Mouse (Mus musculus) liver, adult 2 months (tissue): ENCODE data around the gene Dot1l.

Experiments used
- CTCF ChIP-seq: fragments of 200-500 bp; IDR thresholded peaks from 2 replicates; pipeline ENCODE4 v1.5.1; 2011; ENCODE audit warnings: low read depth, low read length, control low read depth
- POLR2A ChIP-seq: fragments of 200-500 bp; IDR thresholded peaks from 2 replicates; pipeline ENCODE4 v1.6.1; 2011; ENCODE audit warnings: low read length, control low read depth; ENCODE audit not compliant: insufficient read depth; ENCODE audit errors: extremely low read depth

DNA sequence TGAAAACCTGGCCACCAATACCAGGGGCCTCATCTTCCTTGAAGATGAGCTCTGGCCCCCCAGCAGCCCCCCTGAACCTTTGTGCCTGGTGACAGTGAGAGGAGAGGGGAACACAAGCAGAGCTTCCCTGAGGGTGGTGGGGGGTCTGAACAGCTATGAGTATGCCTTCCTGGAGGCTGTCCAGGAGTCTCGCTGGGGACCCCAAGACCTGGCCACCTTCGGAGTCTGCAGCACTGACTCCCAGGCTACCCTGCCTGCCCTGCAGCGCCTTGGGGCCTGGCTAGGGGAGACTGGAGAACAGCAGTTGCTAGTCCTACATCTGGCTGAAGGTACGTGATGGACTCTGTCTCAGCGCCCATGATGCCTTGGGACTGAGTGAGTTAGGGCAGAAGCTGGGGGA is 50.3 kb downstream of the Dot1l start:
- TF ChIP-seq CTCF (no peak), POLR2A (no peak)
